Mouse (Mus musculus) limb, embryonic 15.5 days (tissue): Measurements from ENCODE around the gene Kctd6. TPM values are rescaled to one million over a fixed set of nuclear protein-coding genes. Genes with fewer than 3 reads are reported as not detected.
A peak's percentile ranks its signal among the peaks of the same experiment; 100 is the strongest.
"Not testable (repeated sequence)": the region's sequence is repeated elsewhere in the genome, so short reads cannot be mapped to it uniquely, and the experiment has no call there.

Source experiments
- ATAC-seq: fragments of 200-750 bp; cut with Nextera tagmentation; 2 replicates; pipeline ENCODE4 v1.8.0; 2017; ENCODE audit warnings: low read depth, moderate TSS enrichment; ENCODE audit not compliant: insufficient number of reproducible peaks, low FRiP score, low TSS enrichment
- H3K27ac ChIP-seq: fragments of 300-500 bp; sonication (generic); 2 replicates; pipeline ENCODE4 v1.5.1; 2015; ENCODE audit warnings: moderate library complexity, mild to moderate bottlenecking, inconsistent platforms
- H3K27me3 ChIP-seq: fragments of 300-500 bp; sonication (generic); 2 replicates; pipeline ENCODE4 v1.6.1; 2015; ENCODE audit warnings: inconsistent platforms
- H3K36me3 ChIP-seq: fragments of 300-500 bp; sonication (generic); 2 replicates; pipeline ENCODE4 v1.6.1; 2015; ENCODE audit warnings: inconsistent platforms
- H3K4me1 ChIP-seq: fragments of 300-500 bp; sonication (generic); 2 replicates; pipeline ENCODE4 v1.6.1; 2015; ENCODE audit warnings: inconsistent platforms
- H3K4me2 ChIP-seq: fragments of 300-500 bp; sonication (generic); 2 replicates; pipeline ENCODE4 v1.6.1; 2015; ENCODE audit warnings: mild to moderate bottlenecking, inconsistent platforms
- H3K4me3 ChIP-seq: fragments of 300-500 bp; sonication (generic); 2 replicates; pipeline ENCODE4 v1.5.1; 2015; ENCODE audit warnings: mild to moderate bottlenecking, inconsistent platforms
- H3K9ac ChIP-seq: fragments of 300-500 bp; sonication (generic); 2 replicates; pipeline ENCODE4 v1.6.1; 2015; ENCODE audit warnings: inconsistent platforms
- H3K9me3 ChIP-seq: fragments of 300-500 bp; sonication (generic); 2 replicates; pipeline ENCODE4 v1.6.1; 2016; ENCODE audit warnings: inconsistent platforms
- WGBS: fragments of 180-500 bp; shearing (Covaris S2); methylation state at CpG from one replicate; pipeline ENCODE4 v1.1.7; 2015; 5-methylcytosine and 5-hydroxymethylcytosine counted together
- polyA plus RNA-seq: library from polyadenylated mRNA; unstranded; fragments of >200 nt; fragmentation: Nextera tagmentation; extraction: Ambion mirVana; gene quantifications from 2 replicates; pipeline ENCODE4 v1.2.1, GENCODE M21; 2015

Gene Kctd6
- polyA plus RNA-seq, result 8.9 and 11.2 TPM in 2 replicates

GRCm38 (mm10) chr14:8213803-8214224 lies at the start of gene Kctd6:
Gene Kctd6, plus strand, starts transcription at chr14:8214140.
- Histone ChIP-seq H3K4me2 (peak within 1 kb of the TSS; percentile 88), H3K4me1 (peaks cover 16% of the 10 kb centered on the region), H3K27ac (peak within 1 kb of the TSS; percentile 95), H3K9ac (peak within 1 kb of the TSS; percentile 96), H3K9me3 (no peaks in the 10 kb centered on the region), H3K36me3 (no peaks in the 10 kb centered on the region), H3K4me3 (peak within 1 kb of the TSS; percentile 75), H3K27me3 (no peaks in the 10 kb centered on the region)
- peak; percentile 97 for ATAC-seq
- WGBS, result 0% methylated on average over 11 of the region's 49 CpGs

GRCm38 (mm10) chr14:8164463-8164862 lies 49.5 kb upstream of the Kctd6 start:
- Histone ChIP-seq H3K4me2 (no peak overlapping the region), H3K4me1 (no peaks in the 10 kb centered on the region), H3K9me3 (no peaks in the 10 kb centered on the region), H3K9ac (no peak overlapping the region), H3K27me3 (no peaks in the 10 kb centered on the region), H3K27ac (no peak overlapping the region), H3K36me3 (peaks cover 87% of the 10 kb centered on the region), H3K4me3 (no peak overlapping the region)
- 81% methylated on average over 7 of the region's 7 CpGs for WGBS
- ATAC-seq, result no peak

GRCm38 (mm10) chr14:8172507-8173410 lies 41.2 kb upstream of the Kctd6 start, which contains the start of gene Pdhb:
Gene Pdhb, minus strand, starts transcription at chr14:8173025.
- under 1% methylated on average over 64 of the region's 64 CpGs for WGBS
- peak; percentile 99 for ATAC-seq

GRCm38 (mm10) chr14:8173542-8174250 lies 40.2 kb upstream of the Kctd6 start:
- not testable (repeated sequence) for H3K4me1 ChIP-seq, ATAC-seq, H3K9me3 ChIP-seq, H3K27me3 ChIP-seq
- Histone ChIP-seq H3K9ac (peak overlapping the region; percentile 41; the same call in 1 of the 2 replicates), H3K36me3 (peaks cover 23% of the 10 kb centered on the region), H3K27ac (peak overlapping the region; percentile 72), H3K4me3 (peak overlapping the region; percentile 96), H3K4me2 (peak overlapping the region; percentile 76)
- WGBS, result 28% methylated on average over 7 of the region's 7 CpGs

More at GRCm38 (mm10) chr14:8172507-8173410, 41.2 kb upstream of the Kctd6 start, which contains the start of gene Pdhb:
- peaks cover 32% of the 10 kb centered on the region for H3K36me3 ChIP-seq
- H3K4me3 ChIP-seq, result peak within 1 kb of the TSS; percentile 96
- peak within 1 kb of the TSS; percentile 76 for H3K4me2 ChIP-seq
- no peaks in the 10 kb centered on the region for H3K9me3 ChIP-seq
- peak within 1 kb of the TSS; percentile 94 for H3K9ac ChIP-seq
- H3K27ac ChIP-seq, result peak within 1 kb of the TSS; percentile 83
- H3K4me1 ChIP-seq, result peaks cover 9% of the 10 kb centered on the region
- no peaks in the 10 kb centered on the region for H3K27me3 ChIP-seq

GRCm38 (mm10) chr14:8174634-8175033 lies 39.3 kb upstream of the Kctd6 start:
- WGBS, result 77% methylated on average over 5 of the region's 5 CpGs
- Histone ChIP-seq H3K27ac (no peak overlapping the region), H3K4me3 (no peak overlapping the region), H3K36me3 (peaks cover 13% of the 10 kb centered on the region), H3K9ac (no peak overlapping the region), H3K27me3 (no peaks in the 10 kb centered on the region), H3K4me2 (no peak overlapping the region), H3K9me3 (no peaks in the 10 kb centered on the region), H3K4me1 (peaks cover 9% of the 10 kb centered on the region)
- no peak for ATAC-seq

- peaks cover 9% of the 10 kb centered on the region for H3K4me1 ChIP-seq
- H3K9me3 ChIP-seq, result no peaks in the 10 kb centered on the region
- H3K9ac ChIP-seq, result no peak overlapping the region
- H3K36me3 ChIP-seq, result 0 out of 2 replicates have a peak, but pooled peaks cover 3% of the 10 kb centered on the region
- no peak for ATAC-seq
- no peak overlapping the region for H3K27ac ChIP-seq
- no peak overlapping the region for H3K4me2 ChIP-seq
- H3K27me3 ChIP-seq, result no peaks in the 10 kb centered on the region
- H3K4me3 ChIP-seq, result no peak overlapping the region
- 57% methylated on average over 5 of the region's 5 CpGs for WGBS
These were observed 37.7 kb upstream of the Kctd6 start for GRCm38 (mm10) chr14:8176251-8176650.

GRCm38 (mm10) chr14:8180371-8181035 lies 33.4 kb upstream of the Kctd6 start:
- ATAC-seq, result no peak
- H3K27me3 ChIP-seq, result no peaks in the 10 kb centered on the region
- WGBS, result 74% methylated on average over 4 of the region's 4 CpGs
- no peak overlapping the region for H3K9ac ChIP-seq
- no peak overlapping the region for H3K4me2 ChIP-seq
- H3K36me3 ChIP-seq, result no peaks in the 10 kb centered on the region
- H3K4me1 ChIP-seq, result no peaks in the 10 kb centered on the region
- no peaks in the 10 kb centered on the region for H3K9me3 ChIP-seq
- H3K27ac ChIP-seq, result no peak overlapping the region
- H3K4me3 ChIP-seq, result no peak overlapping the region

GRCm38 (mm10) chr14:8183330-8183729 lies 30.6 kb upstream of the Kctd6 start:
- Histone ChIP-seq H3K27ac (no peak overlapping the region), H3K4me1 (no peaks in the 10 kb centered on the region)

GRCm38 (mm10) chr14:8186278-8187045 lies 27.5 kb upstream of the Kctd6 start:
- Histone ChIP-seq H3K9me3 (no peaks in the 10 kb centered on the region), H3K9ac (no peak overlapping the region), H3K4me1 (no peaks in the 10 kb centered on the region), H3K4me3 (no peak overlapping the region), H3K27me3 (no peaks in the 10 kb centered on the region), H3K27ac (no peak overlapping the region), H3K36me3 (no peaks in the 10 kb centered on the region), H3K4me2 (no peak overlapping the region)
- 82% methylated on average over 6 of the region's 6 CpGs for WGBS
- no peak for ATAC-seq

More at GRCm38 (mm10) chr14:8183330-8183729, 30.6 kb upstream of the Kctd6 start:
- Histone ChIP-seq H3K4me3 (no peak overlapping the region), H3K27me3 (no peaks in the 10 kb centered on the region), H3K36me3 (no peaks in the 10 kb centered on the region), H3K9ac (no peak overlapping the region), H3K9me3 (no peaks in the 10 kb centered on the region), H3K4me2 (no peak overlapping the region)
- ATAC-seq, result no peak
- 56% methylated on average over 3 of the region's 3 CpGs for WGBS

- Histone ChIP-seq H3K4me2 (no peak overlapping the region), H3K9me3 (no peaks in the 10 kb centered on the region), H3K27ac (no peak overlapping the region), H3K4me1 (no peaks in the 10 kb centered on the region), H3K27me3 (no peaks in the 10 kb centered on the region), H3K36me3 (no peaks in the 10 kb centered on the region), H3K4me3 (no peak overlapping the region), H3K9ac (no peak overlapping the region)
- 94% methylated on average over 3 of the region's 3 CpGs for WGBS
- ATAC-seq, result no peak
These were observed 23.4 kb upstream of the Kctd6 start for GRCm38 (mm10) chr14:8190556-8190955.
